12 mouse cellular contexts compared by ENCODE assay signal in genomic region chr16:55852515-55852914, GRCm38 (mm10). TPM values are rescaled to one million over a fixed set of nuclear protein-coding genes. Genes with fewer than 3 reads are reported as not detected.
DNase-seq lines count a peak whose midpoint lies in the region; ATAC-seq and TF ChIP-seq lines count a peak whose summit lies in the region.
"Had no signal": no experiment of that assay in that cellular context is flagged by ENCODE, and none has a peak within 500 bp of the region (broad histone marks: within the 10 kb centered on the region; RNA-seq: fewer than 3 reads in every experiment).

No protein-coding gene starts in this region.

- H3K9ac ChIP-seq in midbrain, embryonic 11.5 days (ENCODE audit: low read length) = no peak overlapping the region
- no peak overlapping the region for H3K9ac ChIP-seq in midbrain, embryonic 14.5 days (replicated peaks; ENCODE audit: low read length)
- no peak overlapping the region for H3K9ac ChIP-seq in forebrain, embryonic 16.5 days (replicated peaks; ENCODE audit: low read depth, low read length)
- H3K9ac ChIP-seq in neural tube, embryonic 12.5 days = no peak overlapping the region

- H3K27ac ChIP-seq in heart, embryonic 10.5 days = no peak overlapping the region
- H3K27ac ChIP-seq in midbrain, embryonic 11.5 days (ENCODE audit: low read depth, low read length) = no peak overlapping the region
- H3K27ac ChIP-seq in midbrain, embryonic 14.5 days (replicated peaks; ENCODE audit: low read depth, low read length) = no peak overlapping the region
- H3K27ac ChIP-seq in forebrain, embryonic 16.5 days (ENCODE audit: low read length) = no peak overlapping the region
- no peak overlapping the region for H3K27ac ChIP-seq in neural tube, embryonic 12.5 days
- H3K27ac ChIP-seq in left cerebral cortex, adult 2 months = no peak overlapping the region
- H3K27ac ChIP-seq: heart, adult 2 months; stomach, postnatal 0 days had no signal

- 64% methylated on average over 4 of the region's 4 CpGs for WGBS in heart, embryonic 10.5 days
- WGBS in midbrain, embryonic 11.5 days = 53% methylated on average over 4 of the region's 4 CpGs
- 40% methylated on average over 4 of the region's 4 CpGs for WGBS in midbrain, embryonic 14.5 days
- WGBS in forebrain, embryonic 16.5 days = 41% methylated on average over 4 of the region's 4 CpGs
- WGBS in neural tube, embryonic 12.5 days = 29% methylated on average over 4 of the region's 4 CpGs

- intact Hi-C loops in left cerebral cortex, adult 2 months (cut with DNase I) = loop anchor here (2.0 to 5.0 kb wide), 2 partner anchors 330 to 372 kb away; no protein-coding TSS in a partner anchor

- H3K9me3 ChIP-seq in heart, embryonic 10.5 days = no peaks in the 10 kb centered on the region
- H3K9me3 ChIP-seq in midbrain, embryonic 11.5 days (ENCODE audit: control insufficient read depth, low read length) = no peaks in the 10 kb centered on the region
- H3K9me3 ChIP-seq in midbrain, embryonic 14.5 days (ENCODE audit: control insufficient read depth, low read length) = no peaks in the 10 kb centered on the region
- no peaks in the 10 kb centered on the region for H3K9me3 ChIP-seq in forebrain, embryonic 16.5 days (ENCODE audit: control insufficient read depth, low read length)
- H3K9me3 ChIP-seq in neural tube, embryonic 12.5 days = no peaks in the 10 kb centered on the region

- H3K4me2 ChIP-seq in midbrain, embryonic 11.5 days = no peak overlapping the region
- H3K4me2 ChIP-seq in midbrain, embryonic 14.5 days (ENCODE audit: low read length) = no peak overlapping the region
- no peak overlapping the region for H3K4me2 ChIP-seq in forebrain, embryonic 16.5 days (ENCODE audit: low read length)
- H3K4me2 ChIP-seq in neural tube, embryonic 12.5 days (replicated peaks) = no peak overlapping the region

- no peak for TF ChIP-seq CTCF in left cerebral cortex, adult 2 months (IDR thresholded peaks at IDR 0.05)

- peak; percentile 12 for DNase-seq in heart, adult 11 months
- no peak for DNase-seq in heart, embryonic 10.5 days (ENCODE audit: low spot score)
- peak; percentile 81 for DNase-seq in midbrain, embryonic 11.5 days (ENCODE audit: low spot score, missing footprints)
- no peak for DNase-seq in midbrain, embryonic 14.5 days
- DNase-seq in frontal cortex, postnatal 36 days (ENCODE audit: low spot score in 2 of 2) = no peak
- DNase-seq in left cerebral cortex, adult 2 months (ENCODE audit: extremely low spot score in 1 of 2, low spot score in 2 of 2) = no peak

- no peaks in the 10 kb centered on the region for H3K4me1 ChIP-seq in heart, embryonic 10.5 days
- H3K4me1 ChIP-seq in midbrain, embryonic 11.5 days (ENCODE audit: control insufficient read depth, insufficient read depth, low read length) = no peaks in the 10 kb centered on the region
- no peaks in the 10 kb centered on the region for H3K4me1 ChIP-seq in midbrain, embryonic 14.5 days (ENCODE audit: control insufficient read depth, insufficient read depth, low read length)
- no peaks in the 10 kb centered on the region for H3K4me1 ChIP-seq in forebrain, embryonic 16.5 days (replicated peaks; ENCODE audit: control insufficient read depth, insufficient read depth, low read length)
- H3K4me1 ChIP-seq in neural tube, embryonic 12.5 days = no peaks in the 10 kb centered on the region

- H3K4me3 ChIP-seq in heart, embryonic 10.5 days = no peak overlapping the region
- H3K4me3 ChIP-seq in midbrain, embryonic 11.5 days (ENCODE audit: low read depth, low read length) = no peak overlapping the region
- H3K4me3 ChIP-seq in midbrain, embryonic 14.5 days (replicated peaks; ENCODE audit: low read depth, low read length) = no peak overlapping the region
- H3K4me3 ChIP-seq in forebrain, embryonic 16.5 days (replicated peaks; ENCODE audit: low read length) = no peak overlapping the region
- no peak overlapping the region for H3K4me3 ChIP-seq in neural tube, embryonic 12.5 days
- no peak overlapping the region for H3K4me3 ChIP-seq in left cerebral cortex, adult 2 months
- H3K4me3 ChIP-seq: heart, adult 2 months; megakaryocyte, embryonic 14.5 days had no signal

- ATAC-seq in midbrain, embryonic 11.5 days (ENCODE audit: low FRiP score) = peak; percentile 51; the same call in 1 of the 2 replicates
- ATAC-seq in midbrain, embryonic 14.5 days (ENCODE audit: low FRiP score, low TSS enrichment) = no peak
- ATAC-seq in forebrain, embryonic 16.5 days = 0 out of 2 replicates have a peak, but pooled peaks have one; percentile 22
- ATAC-seq in neural tube, embryonic 12.5 days (ENCODE audit: low FRiP score, low read depth) = peak; percentile 67; the same call in 1 of the 2 replicates

- H3K36me3 ChIP-seq in heart, embryonic 10.5 days = peaks cover 9% of the 10 kb centered on the region; the same call in 1 of the 2 replicates
- H3K36me3 ChIP-seq in midbrain, embryonic 11.5 days (ENCODE audit: control insufficient read depth, insufficient read depth, low read length) = no peaks in the 10 kb centered on the region; the same call in 1 of the 2 replicates
- no peaks in the 10 kb centered on the region for H3K36me3 ChIP-seq in midbrain, embryonic 14.5 days (ENCODE audit: control insufficient read depth, insufficient read depth, low read length)
- H3K36me3 ChIP-seq in forebrain, embryonic 16.5 days (ENCODE audit: control insufficient read depth, insufficient read depth) = no peaks in the 10 kb centered on the region; the same call in 1 of the 2 replicates
- H3K36me3 ChIP-seq in neural tube, embryonic 12.5 days = no peaks in the 10 kb centered on the region

- no peaks in the 10 kb centered on the region for H3K27me3 ChIP-seq in heart, embryonic 10.5 days (ENCODE audit: insufficient read depth, poor library complexity, severe bottlenecking)
- H3K27me3 ChIP-seq in midbrain, embryonic 11.5 days (ENCODE audit: control insufficient read depth, insufficient read depth, low read length) = no peaks in the 10 kb centered on the region
- no peaks in the 10 kb centered on the region for H3K27me3 ChIP-seq in midbrain, embryonic 14.5 days (ENCODE audit: control insufficient read depth, insufficient read depth, low read length)
- H3K27me3 ChIP-seq in forebrain, embryonic 16.5 days (replicated peaks; ENCODE audit: control insufficient read depth, insufficient read depth, low read length) = no peaks in the 10 kb centered on the region
- no peaks in the 10 kb centered on the region for H3K27me3 ChIP-seq in neural tube, embryonic 12.5 days (replicated peaks)
- H3K27me3 ChIP-seq: megakaryocyte, embryonic 14.5 days; Patski had no signal

RNA-seq across cellular contexts. Expression of gene Nfkbiz, which starts 13.8 kb away (rescaled TPM):
- polyA plus RNA-seq in heart, embryonic 10.5 days (2016; fragmentation: Nextera tagmentation; extraction: Ambion mirVana) = 1.7 and 3.1 TPM in 2 replicates
- 1.3 and 1.8 TPM in 2 replicates for polyA plus RNA-seq in midbrain, embryonic 11.5 days (2014; fragmentation: Nextera tagmentation; extraction: Ambion mirVana)
- 1.2 and 1.3 TPM in 2 replicates for polyA plus RNA-seq in midbrain, embryonic 14.5 days (2014; fragmentation: Nextera tagmentation; extraction: Ambion mirVana)
- polyA plus RNA-seq in forebrain, embryonic 16.5 days (2015; fragmentation: Nextera tagmentation; extraction: Ambion mirVana) = 1.3 and 1.6 TPM in 2 replicates
- 1.7 and 2.3 TPM in 2 replicates for polyA plus RNA-seq in neural tube, embryonic 12.5 days (2016; fragmentation: Nextera tagmentation; extraction: Ambion mirVana)
- total RNA-seq in left cerebral cortex, adult 2 months (2021) = 1 to 10 TPM; 4.8 to 5.3 TPM

RNA-seq across cellular contexts. Expression of gene Nxpe3, which starts 42.6 kb away (rescaled TPM):
- polyA plus RNA-seq in heart, embryonic 10.5 days (2016; fragmentation: Nextera tagmentation; extraction: Ambion mirVana) = 0.58 and 0.95 TPM in 2 replicates
- polyA plus RNA-seq in midbrain, embryonic 11.5 days (2014; fragmentation: Nextera tagmentation; extraction: Ambion mirVana) = 1.1 TPM in 2 replicates
- 1.6 and 1.7 TPM in 2 replicates for polyA plus RNA-seq in midbrain, embryonic 14.5 days (2014; fragmentation: Nextera tagmentation; extraction: Ambion mirVana)
- 1.7 and 2.1 TPM in 2 replicates for polyA plus RNA-seq in forebrain, embryonic 16.5 days (2015; fragmentation: Nextera tagmentation; extraction: Ambion mirVana)
- 0.91 and 0.96 TPM in 2 replicates for polyA plus RNA-seq in neural tube, embryonic 12.5 days (2016; fragmentation: Nextera tagmentation; extraction: Ambion mirVana)
- 10 to 100 TPM in 1 of 2 experiments, 1 to 10 TPM in 1; 9.4 to 10.9 TPM for total RNA-seq in left cerebral cortex, adult 2 months (2021)

Comparison
In these comparisons a context has a peak if more than half of its experiments do, and no peak if none do; other contexts are left out.
1. DNase-seq: peak in heart, adult 11 months (single experiment) and midbrain, embryonic 11.5 days (single experiment); none in heart, embryonic 10.5 days (single experiment), midbrain, embryonic 14.5 days (single experiment), frontal cortex, postnatal 36 days (0 of 2) and left cerebral cortex, adult 2 months (0 of 2).